Mouse (Mus musculus) kidney, adult 2 months (tissue): ENCODE measurements around the gene Gm49601.

Source experiments
- CTCF ChIP-seq: fragments of 200-500 bp; conservative IDR thresholded peaks from 2 replicates; pipeline ENCODE4 v1.5.1; 2011; ENCODE audit warnings: low read depth, mild to moderate bottlenecking, control low read depth, low read length, moderate library complexity, mixed read lengths; ENCODE audit not compliant: insufficient read depth, insufficient read length
- POLR2A ChIP-seq: fragments of 200-500 bp; IDR thresholded peaks from one replicate; pipeline ENCODE4 v1.6.1; 2011; ENCODE audit warnings: low read depth, low read length, control low read depth

DNA sequence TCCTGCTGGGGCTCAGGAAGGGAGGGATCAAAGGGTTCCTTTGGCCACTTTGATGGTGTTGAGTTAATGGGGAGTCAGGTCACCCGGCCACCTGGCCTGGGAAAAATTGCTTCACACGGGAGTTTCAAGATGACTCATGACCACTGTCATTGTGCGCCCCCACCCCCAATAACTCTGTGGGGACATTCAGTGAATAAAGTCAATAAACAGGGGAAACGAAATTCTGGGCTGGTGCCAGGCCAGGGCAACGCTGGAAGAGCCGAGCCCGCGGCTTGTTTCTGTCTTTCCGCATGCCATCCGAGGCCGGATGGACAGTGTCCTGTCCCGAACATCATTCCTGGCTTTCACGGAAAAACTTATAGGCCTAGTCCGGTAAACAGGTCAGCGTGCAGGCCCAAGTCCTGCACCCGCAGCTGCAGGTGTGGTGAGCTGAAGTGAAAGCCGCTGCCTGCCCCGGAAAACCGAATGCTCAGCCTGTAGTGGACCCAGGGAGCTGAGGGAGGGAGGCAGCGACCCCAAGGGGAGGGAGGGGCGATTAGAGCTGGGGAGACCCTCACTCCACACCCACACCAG, 45.1 kb downstream of the Gm49601 start:
- no peak for TF ChIP-seq CTCF
- no peak for TF ChIP-seq POLR2A
